Mouse (Mus musculus) monocyte, adult 2 months (primary cell): ENCODE data around the gene Stambpl1.

Experiments
- DNase-seq, 2 experiments: peaks; one replicate each; pipeline ENCODE4 v3.0.0; 2022; ENCODE audit warnings: low spot score in 2 of 2, low read depth in 1 of 2

Gene Stambpl1

DNA sequence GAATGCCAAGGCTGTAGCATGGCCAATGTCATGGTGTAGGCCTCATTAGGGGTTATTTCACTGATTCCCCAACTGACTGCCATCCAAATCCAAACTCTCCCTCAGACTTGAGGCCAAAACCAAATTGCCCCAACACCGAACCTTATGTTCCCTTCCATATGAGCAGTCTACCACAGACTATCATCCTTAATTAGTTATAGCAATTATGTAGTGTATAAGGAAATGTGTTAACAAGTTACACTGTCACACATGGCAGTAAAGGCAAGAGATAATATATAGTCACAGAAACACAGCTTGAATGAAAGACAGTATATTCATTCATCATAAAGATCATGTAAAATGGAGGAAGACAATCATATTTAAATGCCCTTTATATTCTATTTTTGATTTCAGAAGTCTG is 81.0 kb downstream of the Stambpl1 start:
- no peak for DNase-seq

DNA sequence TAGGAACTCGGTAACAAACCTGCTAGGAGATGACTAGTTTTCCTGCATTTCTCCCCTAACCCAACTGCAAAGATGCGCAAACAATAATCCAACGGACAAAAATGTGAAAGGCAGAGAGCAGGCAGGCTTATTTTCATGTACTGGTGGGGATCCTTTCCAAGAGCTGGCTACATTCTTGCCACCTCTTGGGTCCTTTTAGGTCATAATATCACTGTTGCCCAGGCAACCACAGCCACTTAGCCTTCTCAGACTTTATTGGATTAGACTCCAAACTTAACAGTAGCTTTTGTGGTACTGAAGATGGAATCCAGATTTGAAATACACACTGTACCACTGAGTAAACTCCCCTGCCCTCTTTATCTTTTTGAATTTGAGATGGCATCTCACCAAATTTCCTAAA is 86.0 kb downstream of the Stambpl1 start:
- DNase-seq = no peak

DNA sequence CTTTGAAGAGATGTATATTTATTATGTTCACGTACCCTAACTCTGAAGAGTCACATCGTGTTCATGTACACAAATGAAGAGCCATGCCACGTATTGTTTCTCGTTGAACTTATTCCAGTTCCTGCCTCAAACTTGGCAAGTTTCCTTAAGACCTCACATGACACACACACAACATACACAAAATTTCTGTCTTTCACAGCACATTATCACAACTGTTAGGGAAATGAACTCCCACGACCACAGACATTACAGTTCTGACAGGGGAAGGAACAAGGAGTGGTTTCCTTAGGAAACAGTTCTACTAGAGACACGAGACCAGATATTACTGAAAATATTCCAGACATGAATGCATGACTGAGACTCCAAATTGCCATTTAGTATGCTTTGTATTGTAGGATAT is 91.6 kb downstream of the Stambpl1 start:
- DNase-seq = no peak

DNA sequence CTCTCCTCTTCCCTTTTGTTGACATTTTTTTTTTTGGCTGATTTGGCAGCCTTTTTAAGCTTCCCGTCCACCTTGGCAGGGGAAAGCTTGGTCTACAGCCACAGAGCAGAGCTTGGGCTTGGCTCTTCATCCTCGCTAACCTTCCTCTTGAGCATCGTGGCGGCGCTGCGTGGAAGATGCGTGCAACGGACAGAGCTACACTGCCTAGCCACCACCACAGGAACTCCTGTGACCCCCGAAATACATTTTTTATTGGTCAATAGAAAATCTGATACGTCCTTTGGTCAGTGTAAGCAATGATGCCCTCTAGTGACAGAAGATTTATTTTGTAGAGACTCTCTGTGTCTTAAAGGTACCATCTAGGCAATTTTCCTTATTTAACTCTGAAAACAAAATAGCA is 92.4 kb downstream of the Stambpl1 start:
- DNase-seq = no peak

DNA sequence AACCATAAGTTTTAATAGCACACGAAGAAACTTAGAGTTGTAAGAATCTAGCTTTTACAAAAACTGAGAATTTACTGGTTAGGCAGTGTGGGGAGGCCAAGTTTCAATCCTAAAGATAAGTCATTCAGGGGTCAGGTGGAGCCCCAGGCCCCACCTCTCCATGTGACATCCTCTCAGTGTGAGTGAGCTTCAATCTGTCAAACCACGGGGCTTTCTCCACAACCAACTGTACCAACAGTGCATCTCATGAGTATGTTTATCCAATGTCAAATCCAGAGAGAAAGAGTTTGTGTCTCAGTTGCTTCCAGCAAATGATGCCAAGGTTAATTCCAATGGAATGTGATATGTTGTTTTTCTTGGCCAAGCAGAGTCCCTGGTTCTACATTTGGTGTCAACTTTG is 92.8 kb downstream of the Stambpl1 start:
- DNase-seq = no peak

DNA sequence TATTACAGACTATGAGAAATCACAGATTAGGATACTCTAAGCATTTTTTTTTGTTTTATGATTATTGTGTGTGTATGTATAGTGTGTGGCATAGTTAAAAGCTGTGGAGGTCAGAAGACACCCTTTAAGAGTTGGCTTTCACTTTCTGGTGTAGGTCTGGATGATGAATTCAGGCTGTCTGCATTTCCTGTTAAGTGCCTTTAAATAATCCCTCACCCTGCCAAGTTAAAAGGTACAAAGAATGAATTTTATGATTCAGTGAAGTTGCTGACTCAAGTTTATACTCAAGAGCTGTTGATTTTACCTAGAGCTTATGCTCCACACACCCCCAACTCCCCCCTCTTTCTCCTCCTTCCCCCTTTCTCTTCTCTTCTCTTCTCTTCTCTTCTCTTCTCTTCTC is 95.2 kb downstream of the Stambpl1 start:
- DNase-seq = no peak

DNA sequence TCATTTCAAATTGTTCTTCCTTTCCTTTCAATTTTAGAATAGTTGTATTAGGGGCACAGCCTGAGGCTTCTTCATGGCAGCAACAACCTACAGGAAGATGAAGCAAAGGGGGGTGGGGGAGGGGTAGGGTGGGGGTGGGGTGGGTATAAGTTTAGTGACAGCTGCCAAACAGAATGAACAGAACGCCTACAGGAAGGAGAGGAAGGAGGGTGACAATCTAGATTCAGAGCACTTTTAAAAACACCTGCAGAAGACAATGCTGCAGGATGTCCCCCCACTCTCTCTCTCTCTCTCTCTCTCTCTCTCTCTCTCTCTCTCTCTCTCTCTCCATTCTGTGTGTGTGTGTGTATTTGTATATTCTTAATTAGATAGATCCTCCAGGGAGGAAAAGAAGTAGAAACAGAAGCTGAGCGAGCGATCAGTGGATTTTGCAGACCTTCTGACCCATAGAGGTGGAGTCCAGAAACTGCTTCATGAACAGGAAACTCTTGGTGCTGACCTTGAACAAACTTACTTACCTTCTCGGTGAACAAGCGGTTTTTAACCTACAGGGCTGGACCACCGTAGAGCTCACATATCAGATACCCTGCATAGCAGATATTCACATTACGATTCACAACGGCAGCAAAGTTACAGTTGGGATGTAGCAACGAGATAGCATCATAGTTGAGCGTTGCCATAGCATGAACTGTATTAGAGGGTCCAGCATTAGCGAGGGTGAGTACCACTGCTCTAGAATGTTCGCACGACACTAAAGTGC is 95.8 kb downstream of the Stambpl1 start:
- no peak for DNase-seq

DNA sequence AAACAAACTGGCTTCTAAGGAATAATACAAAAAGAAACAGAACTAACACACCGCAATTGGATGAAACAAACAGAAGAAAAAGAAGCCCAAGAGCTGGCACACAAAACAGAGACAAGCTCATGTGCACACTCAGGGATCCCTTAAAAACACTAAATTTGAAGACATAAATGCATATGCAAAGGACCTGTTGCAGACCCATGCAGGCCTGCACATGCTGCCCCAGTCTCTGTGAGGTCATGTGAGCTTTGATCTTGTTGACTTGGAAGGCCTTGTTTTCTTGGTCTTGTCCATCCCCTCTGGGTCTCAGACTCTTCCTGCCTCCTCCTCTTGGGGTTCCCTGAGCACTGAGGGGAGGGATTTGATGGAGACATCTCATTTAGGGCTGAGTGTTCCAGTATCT is 96.7 kb downstream of the Stambpl1 start:
- DNase-seq = no peak
